Mouse (Mus musculus) G1E (cell line): ENCODE data around the gene Gipc3.

Source experiments
- CTCF ChIP-seq: IDR thresholded peaks from 2 replicates; pipeline ENCODE4 v1.5.1; 2012; ENCODE audit warnings: low read depth, low read length, inconsistent platforms, mixed read lengths
- GATA1 ChIP-seq: IDR thresholded peaks from 2 replicates; pipeline ENCODE4 v1.6.1; 2012; ENCODE audit warnings: borderline replicate concordance, low read length, inconsistent platforms, mixed read lengths
- GATA2 ChIP-seq: IDR thresholded peaks from 2 replicates; pipeline ENCODE4 v1.6.1; 2012; ENCODE audit warnings: low read depth, low read length, inconsistent platforms, borderline replicate concordance
- TAL1 ChIP-seq: conservative IDR thresholded peaks from 2 replicates; pipeline ENCODE4 v1.6.1; 2012; ENCODE audit warnings: low read depth, low read length, inconsistent platforms, mixed read lengths

GRCm38 (mm10) chr10:81325176-81325575 is 17.9 kb downstream of the Gipc3 start:
- TF ChIP-seq TAL1, result no peak
- TF ChIP-seq GATA1, result no peak
- no peak for TF ChIP-seq CTCF
- TF ChIP-seq GATA2, result no peak
